Mouse (Mus musculus) T-helper 2 cell (primary cell): Measurements from ENCODE around the gene Gosr2.

ENCODE experiments used
- in situ Hi-C: fragments of 300-600 bp; cut with MboI, MseI; formaldehyde crosslinking; loops from one replicate; pipeline ENCODE4 v1.15.1; 2025; ENCODE audit warnings: high pct_unique_total_duplicates

The Gosr2 gene

DNA sequence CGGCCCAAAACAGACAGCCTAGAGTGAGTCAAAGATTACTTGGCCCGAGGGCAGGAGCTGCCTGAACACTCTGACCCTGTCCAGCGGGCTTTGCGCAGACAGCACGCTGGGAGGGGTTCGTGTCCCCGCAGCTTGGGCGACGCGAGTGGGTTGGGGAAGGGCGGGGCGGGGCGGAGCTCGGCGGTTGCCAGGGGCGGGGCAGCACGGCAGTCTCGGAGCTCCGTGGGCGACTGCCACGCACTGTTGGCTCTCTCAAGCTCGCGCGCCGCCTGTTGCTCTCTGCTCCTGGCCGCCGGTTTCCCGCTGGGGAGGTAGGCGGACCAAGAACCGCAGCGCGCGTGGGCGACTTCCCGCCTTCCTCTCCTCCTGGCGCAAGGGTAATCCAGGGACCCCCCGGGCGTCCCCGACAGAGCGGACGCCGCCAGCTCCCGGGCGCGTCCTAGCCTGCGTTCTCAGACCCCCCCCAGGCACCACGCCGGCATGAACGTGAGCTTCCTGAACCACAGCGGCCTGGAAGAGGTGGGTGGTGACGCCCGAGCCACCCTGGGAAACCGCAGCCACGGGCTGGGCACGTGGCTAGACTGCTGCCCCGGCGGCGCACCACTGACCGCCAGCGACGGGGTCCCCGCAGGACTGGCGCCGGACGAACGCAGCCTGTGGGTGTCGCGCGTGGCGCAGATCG, 48.3 kb downstream of the Gosr2 start, which contains the start of gene Rprml:
Gene Rprml, plus strand, starts transcription at position 270 of the 682 bp plus-strand sequence.
- in situ Hi-C loops = no loop called here

GRCm38 (mm10) chr11:103648656-103649055, 49.0 kb downstream of the Gosr2 start:
- in situ Hi-C loops = no loop called here

- in situ Hi-C loops = no loop called here
Measured at GRCm38 (mm10) chr11:103647921-103648620, 49.6 kb downstream of the Gosr2 start.

DNA sequence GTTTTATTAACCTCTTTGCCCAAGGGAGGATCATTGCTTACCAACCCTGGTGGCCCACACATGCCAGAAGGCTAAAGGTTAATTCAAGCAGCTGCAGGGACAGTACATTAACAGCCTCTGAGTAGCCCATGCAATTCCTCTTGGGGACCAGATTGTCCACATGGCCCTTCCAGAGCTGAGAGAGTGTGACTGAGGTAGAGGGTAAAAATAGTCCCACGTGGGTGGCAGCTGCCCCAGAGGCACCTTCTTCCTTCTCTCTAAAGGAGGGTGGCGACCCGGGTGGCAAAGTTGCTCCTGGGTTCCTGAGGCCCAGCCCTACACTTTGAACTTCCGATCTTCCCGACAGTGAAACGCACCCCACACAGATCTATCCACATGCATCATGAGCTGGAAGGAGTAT, 51.4 kb downstream of the Gosr2 start:
- in situ Hi-C loops = no loop called here

GRCm38 (mm10) chr11:103645731-103646130, 52.0 kb downstream of the Gosr2 start:
- in situ Hi-C loops = no loop called here

DNA sequence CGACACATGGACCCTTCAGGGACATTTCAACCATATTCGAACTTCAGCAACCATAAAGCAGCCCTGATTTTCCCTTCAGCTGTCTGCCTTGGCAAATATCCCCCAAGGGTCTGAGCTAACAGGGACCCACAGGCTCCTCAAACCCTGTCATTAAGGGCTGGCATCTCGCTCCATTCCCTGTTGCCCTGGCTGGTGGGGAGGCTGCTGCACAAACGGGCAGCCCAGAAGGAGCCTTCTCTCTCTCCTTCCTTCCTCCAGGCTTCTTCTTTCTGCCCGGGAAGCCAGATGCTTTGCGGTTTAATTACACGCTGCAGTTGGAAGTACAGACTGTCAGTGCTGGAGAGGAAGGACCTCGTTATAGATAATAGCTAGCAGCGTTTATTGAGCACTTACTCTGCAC, 54.5 kb downstream of the Gosr2 start:
- in situ Hi-C loops = no loop called here

GRCm38 (mm10) chr11:103639407-103639946, 58.2 kb downstream of the Gosr2 start:
- in situ Hi-C loops = no loop called here

- in situ Hi-C loops = no loop called here
Measured at GRCm38 (mm10) chr11:103638790-103639189, 58.9 kb downstream of the Gosr2 start, which contains the start of gene Lyzl6. Gene Lyzl6, minus strand, starts transcription at chr11:103638890.

- in situ Hi-C loops = no loop called here
Measured at GRCm38 (mm10) chr11:103636261-103636660, 61.4 kb downstream of the Gosr2 start.

GRCm38 (mm10) chr11:103635481-103635880, 62.2 kb downstream of the Gosr2 start:
- in situ Hi-C loops = no loop called here

- in situ Hi-C loops = no loop called here
Measured at GRCm38 (mm10) chr11:103634806-103635205, 62.9 kb downstream of the Gosr2 start.

- in situ Hi-C loops = no loop called here
Measured at GRCm38 (mm10) chr11:103627453-103627852, 70.2 kb downstream of the Gosr2 start.
